Mouse (Mus musculus): ENCODE data around the gene Syna. TPM values are rescaled to one million over a fixed set of nuclear protein-coding genes. Genes with fewer than 3 reads are reported as not detected.

The Syna gene
- polyA plus RNA-seq, 1 experiment from 2014 or later = 0.15 TPM

- Histone ChIP-seq H3K4me1 (peaks cover 42% of the 10 kb centered on the region), H3K4me3 (no peak overlapping the region), H3K4me2 (replicated peaks) (no peak overlapping the region), H3K27ac (no peak overlapping the region), H3K9ac (no peak overlapping the region), H3K36me3 (peaks cover 4% of the 10 kb centered on the region; the same call in 1 of the 2 replicates), H3K9me3 (no peaks in the 10 kb centered on the region), H3K27me3 (replicated peaks) (no peaks in the 10 kb centered on the region)
- 67% methylated on average over 19 of the region's 19 CpGs for WGBS
- no peak for ATAC-seq (ENCODE audit: low FRiP score, low read depth)
Measured at GRCm38 (mm10) chr5:134544516-134545241, 15.3 kb downstream of the Syna start.

- WGBS = 39% methylated on average over 7 of the region's 7 CpGs
- H3K4me1 ChIP-seq = peaks cover 26% of the 10 kb centered on the region
- no peak overlapping the region for H3K4me3 ChIP-seq
- no peak for ATAC-seq (ENCODE audit: low FRiP score, low read depth)
- peaks cover 3% of the 10 kb centered on the region; the same call in 1 of the 2 replicates for H3K9me3 ChIP-seq
- H3K9ac ChIP-seq = no peak overlapping the region
- H3K4me2 ChIP-seq (replicated peaks) = no peak overlapping the region
- H3K27ac ChIP-seq = no peak overlapping the region
- no peaks in the 10 kb centered on the region for H3K27me3 ChIP-seq (replicated peaks)
- peaks cover 13% of the 10 kb centered on the region for H3K36me3 ChIP-seq
Measured at GRCm38 (mm10) chr5:134541640-134542039, 18.3 kb downstream of the Syna start.

- WGBS = 79% methylated on average over 6 of the region's 6 CpGs
- Histone ChIP-seq H3K9me3 (peaks cover 3% of the 10 kb centered on the region; the same call in 1 of the 2 replicates), H3K4me3 (no peak overlapping the region), H3K4me1 (peaks cover 23% of the 10 kb centered on the region), H3K9ac (no peak overlapping the region), H3K4me2 (replicated peaks) (no peak overlapping the region), H3K27ac (no peak overlapping the region), H3K36me3 (peaks cover 13% of the 10 kb centered on the region), H3K27me3 (replicated peaks) (no peaks in the 10 kb centered on the region)
- ATAC-seq (ENCODE audit: low FRiP score, low read depth) = no peak
Measured at GRCm38 (mm10) chr5:134540881-134541280, 19.1 kb downstream of the Syna start.

- Histone ChIP-seq H3K36me3 (peaks cover 21% of the 10 kb centered on the region), H3K9ac (no peak overlapping the region), H3K27me3 (replicated peaks) (no peaks in the 10 kb centered on the region), H3K4me3 (no peak overlapping the region), H3K27ac (peak overlapping the region; percentile 46), H3K4me1 (peaks cover 23% of the 10 kb centered on the region), H3K4me2 (replicated peaks) (0 out of 2 replicates have a peak overlapping the region, but pooled peaks have one; percentile 3), H3K9me3 (peaks cover 3% of the 10 kb centered on the region; the same call in 1 of the 2 replicates)
- 8% methylated on average over 3 of the region's 3 CpGs for WGBS
- no peak for ATAC-seq (ENCODE audit: low FRiP score, low read depth)
Measured at GRCm38 (mm10) chr5:134539891-134540290, 20.1 kb downstream of the Syna start.

GRCm38 (mm10) chr5:134536036-134536435, 23.9 kb downstream of the Syna start:
- H3K4me1 ChIP-seq = peaks cover 12% of the 10 kb centered on the region
- WGBS = 93% methylated on average over 6 of the region's 6 CpGs
- no peak overlapping the region for H3K4me2 ChIP-seq (replicated peaks)
- H3K36me3 ChIP-seq = peaks cover 51% of the 10 kb centered on the region
- no peak for ATAC-seq (ENCODE audit: low FRiP score, low read depth)
- peaks cover 3% of the 10 kb centered on the region; the same call in 1 of the 2 replicates for H3K9me3 ChIP-seq
- no peak overlapping the region for H3K27ac ChIP-seq
- H3K27me3 ChIP-seq (replicated peaks) = no peaks in the 10 kb centered on the region
- no peak overlapping the region for H3K9ac ChIP-seq
- no peak overlapping the region for H3K4me3 ChIP-seq

- no peak overlapping the region for H3K9ac ChIP-seq
- 0 out of 2 replicates have a peak, but pooled peaks cover 8% of the 10 kb centered on the region for H3K4me1 ChIP-seq
- H3K36me3 ChIP-seq = peaks cover 46% of the 10 kb centered on the region
- no peaks in the 10 kb centered on the region for H3K27me3 ChIP-seq (replicated peaks)
- 96% methylated on average over 6 of the region's 6 CpGs for WGBS
- ATAC-seq (ENCODE audit: low FRiP score, low read depth) = no peak
- H3K9me3 ChIP-seq = no peaks in the 10 kb centered on the region
- no peak overlapping the region for H3K4me2 ChIP-seq (replicated peaks)
- H3K27ac ChIP-seq = no peak overlapping the region
- H3K4me3 ChIP-seq = no peak overlapping the region
Measured at GRCm38 (mm10) chr5:134532417-134532816, 27.6 kb downstream of the Syna start.

- no peak overlapping the region for H3K9ac ChIP-seq
- ATAC-seq (ENCODE audit: low FRiP score, low read depth) = no peak
- no peaks in the 10 kb centered on the region for H3K27me3 ChIP-seq (replicated peaks)
- no peak overlapping the region for H3K4me3 ChIP-seq
- no peak overlapping the region for H3K27ac ChIP-seq
- H3K36me3 ChIP-seq = peaks cover 48% of the 10 kb centered on the region
- 0 out of 2 replicates have a peak, but pooled peaks cover 8% of the 10 kb centered on the region for H3K4me1 ChIP-seq
- H3K4me2 ChIP-seq (replicated peaks) = no peak overlapping the region
- no peaks in the 10 kb centered on the region for H3K9me3 ChIP-seq
- WGBS = 91% methylated on average over 9 of the region's 9 CpGs
Measured at GRCm38 (mm10) chr5:134531585-134531984, 28.4 kb downstream of the Syna start.

GRCm38 (mm10) chr5:134530830-134531229, 29.1 kb downstream of the Syna start:
- 77% methylated on average over 7 of the region's 7 CpGs for WGBS

GRCm38 (mm10) chr5:134528488-134528887, 31.5 kb downstream of the Syna start:
- Histone ChIP-seq H3K27ac (no peak overlapping the region), H3K4me3 (no peak overlapping the region), H3K27me3 (replicated peaks) (no peaks in the 10 kb centered on the region), H3K36me3 (peaks cover 45% of the 10 kb centered on the region), H3K9me3 (no peaks in the 10 kb centered on the region), H3K4me2 (replicated peaks) (no peak overlapping the region), H3K9ac (no peak overlapping the region), H3K4me1 (0 out of 2 replicates have a peak, but pooled peaks cover 8% of the 10 kb centered on the region)
- no peak for ATAC-seq (ENCODE audit: low FRiP score, low read depth)
- WGBS = 38% methylated on average over 9 of the region's 9 CpGs

More at GRCm38 (mm10) chr5:134530830-134531229, 29.1 kb downstream of the Syna start:
- H3K4me3 ChIP-seq = no peak overlapping the region
- no peak overlapping the region for H3K9ac ChIP-seq
- no peak overlapping the region for H3K4me2 ChIP-seq (replicated peaks)
- H3K36me3 ChIP-seq = peaks cover 56% of the 10 kb centered on the region
- H3K4me1 ChIP-seq = 0 out of 2 replicates have a peak, but pooled peaks cover 8% of the 10 kb centered on the region
- no peak overlapping the region for H3K27ac ChIP-seq
- no peaks in the 10 kb centered on the region for H3K27me3 ChIP-seq (replicated peaks)
- no peaks in the 10 kb centered on the region for H3K9me3 ChIP-seq
- ATAC-seq (ENCODE audit: low FRiP score, low read depth) = no peak

- ATAC-seq (ENCODE audit: low FRiP score, low read depth) = no peak
- Histone ChIP-seq H3K4me2 (replicated peaks) (no peak overlapping the region), H3K27me3 (replicated peaks) (no peaks in the 10 kb centered on the region), H3K27ac (no peak overlapping the region), H3K9ac (no peak overlapping the region), H3K4me1 (0 out of 2 replicates have a peak, but pooled peaks cover 8% of the 10 kb centered on the region), H3K36me3 (peaks cover 48% of the 10 kb centered on the region), H3K9me3 (no peaks in the 10 kb centered on the region), H3K4me3 (no peak overlapping the region)
- WGBS = 93% methylated on average over 15 of the region's 15 CpGs
Measured at GRCm38 (mm10) chr5:134525971-134526711, 33.8 kb downstream of the Syna start.

GRCm38 (mm10) chr5:134523728-134524127, 36.2 kb downstream of the Syna start:
- ATAC-seq (ENCODE audit: low FRiP score, low read depth) = no peak
- peaks cover 61% of the 10 kb centered on the region for H3K36me3 ChIP-seq
- no peaks in the 10 kb centered on the region for H3K27me3 ChIP-seq (replicated peaks)
- no peak overlapping the region for H3K4me2 ChIP-seq (replicated peaks)
- H3K27ac ChIP-seq = no peak overlapping the region
- 80% methylated on average over 5 of the region's 5 CpGs for WGBS
- H3K4me3 ChIP-seq = no peak overlapping the region
- H3K4me1 ChIP-seq = 0 out of 2 replicates have a peak, but pooled peaks cover 7% of the 10 kb centered on the region
- H3K9ac ChIP-seq = no peak overlapping the region
- H3K9me3 ChIP-seq = no peaks in the 10 kb centered on the region

GRCm38 (mm10) chr5:134522524-134522923, 37.4 kb downstream of the Syna start:
- ATAC-seq (ENCODE audit: low FRiP score, low read depth) = no peak
- Histone ChIP-seq H3K36me3 (peaks cover 72% of the 10 kb centered on the region), H3K9me3 (no peaks in the 10 kb centered on the region), H3K9ac (no peak overlapping the region), H3K4me3 (no peak overlapping the region), H3K27me3 (replicated peaks) (no peaks in the 10 kb centered on the region), H3K4me2 (replicated peaks) (no peak overlapping the region), H3K27ac (no peak overlapping the region), H3K4me1 (no peaks in the 10 kb centered on the region)
- WGBS = 95% methylated on average over 26 of the region's 26 CpGs
